Mouse (Mus musculus) 3T3-L1 (cell line): ENCODE data around the gene Rab3gap2.

Experiments
- DNase-seq: peaks from one replicate; pipeline ENCODE4 v3.0.0-alpha.2; 2015; ENCODE audit warnings: low read depth, low spot score

The Rab3gap2 gene

DNA sequence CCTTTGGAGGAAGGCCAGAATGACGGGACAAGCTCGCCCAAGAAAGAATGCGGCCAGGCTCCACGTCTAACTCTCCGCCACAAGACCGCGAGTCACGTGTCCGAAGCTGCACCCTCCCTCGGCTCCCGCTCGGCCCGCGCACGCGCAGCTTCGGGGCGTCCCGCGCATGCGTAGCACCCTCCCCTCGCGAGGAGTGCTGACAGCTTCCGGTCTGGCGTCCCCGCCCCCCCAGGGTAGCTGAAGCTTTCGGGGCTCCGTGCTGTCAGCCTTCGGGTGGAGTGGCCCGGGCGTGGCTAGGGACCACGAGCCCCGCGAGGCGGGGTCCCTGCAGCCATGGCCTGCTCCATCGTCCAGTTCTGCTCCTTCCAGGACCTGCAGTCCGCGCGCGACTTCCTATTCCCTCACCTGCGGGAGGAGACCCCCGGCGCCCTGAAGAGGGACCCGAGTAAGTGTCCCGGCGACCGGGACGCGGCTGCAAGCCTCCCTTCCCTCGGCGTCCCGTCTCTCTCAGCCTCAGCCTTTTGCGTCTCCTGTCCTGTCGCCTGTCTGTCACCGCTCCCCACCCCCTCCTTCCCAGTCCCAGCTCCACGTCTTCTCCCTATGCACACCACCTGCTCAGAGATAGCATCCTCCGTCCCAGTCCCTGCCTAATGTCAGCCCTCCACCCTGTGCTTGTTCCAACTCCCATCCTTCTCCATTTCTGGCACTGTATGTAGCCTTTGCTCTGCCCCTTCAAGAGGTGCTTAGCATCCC, at the start of gene Rab3gap2:
Gene Rab3gap2, plus strand, starts transcription at position 209 of the 753 bp plus-strand sequence.
- DNase-seq = peak; percentile 99

DNA sequence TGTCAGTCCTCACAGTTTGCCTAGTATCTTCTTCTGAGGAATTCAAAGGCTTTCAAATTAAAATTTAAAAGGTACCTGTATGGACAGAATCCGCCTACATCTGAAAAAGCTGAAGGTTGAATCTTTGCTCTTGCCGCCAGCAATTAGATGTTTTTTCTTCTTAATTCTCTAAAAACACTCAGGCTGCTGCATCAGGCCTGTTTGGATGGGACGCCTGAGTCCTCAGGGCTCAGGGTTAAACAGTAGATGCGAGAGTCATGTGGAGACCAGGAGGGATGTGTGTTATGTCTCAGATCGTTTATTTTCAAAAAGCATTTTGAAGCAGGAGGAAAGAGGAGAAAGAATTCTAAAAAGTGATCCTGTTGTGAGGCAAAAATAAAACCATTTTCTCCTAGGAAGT, 30.3 kb upstream of the Rab3gap2 start:
- DNase-seq = no peak

DNA sequence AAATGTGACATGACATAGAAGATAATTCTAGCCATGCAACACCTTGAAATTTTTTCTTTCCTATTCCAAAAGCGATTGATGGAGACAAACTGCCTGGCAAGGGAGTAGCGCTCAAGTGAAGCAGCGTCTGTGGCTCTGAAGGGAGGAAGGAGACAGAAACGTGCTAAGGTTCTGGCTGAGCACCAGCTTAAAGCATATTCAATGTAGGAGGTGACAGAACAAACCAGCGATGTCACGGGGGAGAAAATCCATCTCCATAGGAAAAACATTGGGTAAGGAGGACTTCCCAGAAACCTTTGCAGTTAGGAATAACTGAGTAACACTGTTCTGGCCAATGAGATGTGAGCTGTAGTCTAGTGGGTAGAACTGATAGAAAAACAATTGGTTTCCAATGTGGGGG, 26.1 kb upstream of the Rab3gap2 start:
- DNase-seq = no peak

DNA sequence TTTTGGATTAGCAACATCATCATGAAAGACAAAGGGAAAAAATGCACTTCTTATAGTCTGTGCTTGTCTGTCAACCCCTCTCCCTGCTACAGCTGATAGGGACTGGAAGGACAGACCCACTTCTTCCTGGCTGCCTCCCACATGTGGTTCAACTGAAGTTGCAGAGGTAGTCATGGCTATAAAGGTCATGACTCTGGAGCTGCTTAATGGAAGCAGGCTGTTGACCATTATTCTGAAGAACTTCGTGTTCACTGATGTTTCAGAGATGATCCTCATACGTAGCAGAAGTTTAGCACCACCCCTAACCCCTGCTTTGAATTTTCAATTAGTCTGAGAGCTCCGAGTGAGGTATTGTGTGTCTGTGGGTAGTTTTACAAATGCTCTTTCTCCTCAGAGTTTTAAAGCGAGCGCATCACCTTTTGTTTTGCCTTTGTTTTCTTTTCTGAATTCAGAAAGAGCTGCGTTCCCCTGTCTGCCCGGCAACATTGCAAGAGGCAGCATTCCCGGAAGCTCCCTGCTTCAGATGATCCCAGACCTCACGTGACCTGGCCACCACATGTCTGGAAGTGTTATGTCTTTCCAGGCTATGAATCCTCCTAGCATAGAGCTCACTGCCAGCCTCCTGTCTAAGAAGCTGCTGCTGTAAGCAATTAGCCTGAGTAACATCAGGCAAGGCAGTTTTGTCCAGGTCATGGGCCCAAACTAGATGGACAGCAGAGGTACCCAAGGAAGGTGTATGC, 20.2 kb upstream of the Rab3gap2 start:
- no peak for DNase-seq

DNA sequence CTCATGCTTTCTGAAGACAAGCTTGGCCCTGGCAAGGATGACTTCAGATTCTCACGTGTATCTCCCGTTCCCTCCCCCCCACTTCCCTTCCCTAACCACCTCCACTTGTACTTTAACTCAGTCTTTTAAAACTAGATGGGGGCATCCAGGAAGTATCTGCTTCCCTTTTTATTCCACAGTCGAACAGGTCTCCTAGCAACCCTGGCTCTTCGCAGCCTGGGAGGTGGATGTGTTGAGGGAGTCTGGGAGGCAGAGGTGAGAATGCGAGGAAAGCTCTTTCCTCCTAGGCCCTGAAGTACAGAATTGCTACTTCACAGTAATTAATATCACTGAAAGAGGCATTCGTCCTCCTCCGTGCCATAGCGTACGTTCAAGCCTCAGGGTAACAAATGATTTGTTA, 18.4 kb upstream of the Rab3gap2 start:
- no peak for DNase-seq

DNA sequence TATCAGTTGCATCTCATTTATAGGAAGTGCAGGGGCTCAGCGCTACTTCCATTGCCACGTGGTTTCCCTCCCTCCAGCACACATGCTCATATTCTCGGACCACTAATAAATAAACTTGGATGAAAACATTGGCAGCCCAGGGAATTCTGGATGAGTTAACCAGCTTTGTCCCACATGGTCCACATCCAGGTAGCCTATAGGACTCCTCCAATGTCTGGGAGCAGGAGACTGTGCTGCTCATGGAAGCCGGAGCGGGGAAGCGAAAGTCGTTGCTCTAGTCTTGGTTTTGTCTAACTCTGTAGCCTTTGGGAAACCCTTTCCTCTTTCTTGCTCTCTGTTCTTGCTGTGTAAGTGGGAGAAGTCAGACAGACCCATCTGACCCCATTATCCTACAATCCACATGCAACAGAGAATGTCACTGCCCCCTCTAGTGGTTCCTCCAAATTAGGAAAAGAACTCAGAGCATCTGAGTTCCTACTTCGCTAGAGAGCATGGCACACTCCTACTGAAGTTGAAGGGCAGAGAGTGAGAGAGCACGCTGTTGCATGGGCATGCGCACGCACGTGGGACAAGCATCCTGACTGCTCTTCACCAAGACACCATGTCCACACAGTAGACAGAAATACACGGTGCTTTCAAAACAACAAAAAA, 16.7 kb upstream of the Rab3gap2 start:
- DNase-seq = peak; percentile 32

DNA sequence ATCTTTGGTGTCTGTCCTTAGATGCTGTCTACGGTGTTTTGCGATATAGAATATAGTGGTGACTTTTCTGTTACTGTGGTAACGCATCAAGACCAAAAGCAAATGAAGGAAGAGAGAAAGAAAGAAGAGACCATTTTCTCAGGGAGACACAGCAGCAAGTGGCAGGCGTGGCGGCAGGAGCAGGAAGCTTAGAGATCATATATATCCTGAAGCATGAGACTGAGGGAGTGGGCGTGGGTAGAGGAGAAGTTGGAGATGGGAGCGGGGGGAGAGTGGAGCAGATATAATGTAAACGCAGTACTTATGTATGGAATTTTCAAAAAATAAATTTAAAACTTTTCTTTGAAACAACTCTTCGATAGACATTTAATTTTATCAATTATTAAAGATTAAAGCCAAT, 14.0 kb upstream of the Rab3gap2 start:
- no peak for DNase-seq

DNA sequence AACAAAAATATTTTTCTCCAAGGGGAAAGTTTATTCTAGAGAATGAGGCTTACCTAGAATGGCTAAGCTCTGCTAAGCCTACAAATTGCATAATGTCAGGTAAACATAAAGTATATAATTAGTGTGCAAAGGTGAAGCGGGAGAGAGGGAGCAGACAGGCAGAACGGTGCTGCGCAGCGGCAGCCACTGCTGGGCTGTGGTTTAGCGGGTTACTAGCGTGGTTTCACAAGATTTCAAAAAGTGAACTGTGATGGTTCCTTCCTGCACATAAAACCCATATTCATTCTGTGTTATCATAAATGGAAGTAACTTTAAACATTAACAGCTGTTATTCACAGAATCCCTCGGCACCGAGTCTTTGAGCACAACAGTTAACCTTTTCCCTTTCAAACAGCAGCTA, 11.8 kb upstream of the Rab3gap2 start:
- no peak for DNase-seq

DNA sequence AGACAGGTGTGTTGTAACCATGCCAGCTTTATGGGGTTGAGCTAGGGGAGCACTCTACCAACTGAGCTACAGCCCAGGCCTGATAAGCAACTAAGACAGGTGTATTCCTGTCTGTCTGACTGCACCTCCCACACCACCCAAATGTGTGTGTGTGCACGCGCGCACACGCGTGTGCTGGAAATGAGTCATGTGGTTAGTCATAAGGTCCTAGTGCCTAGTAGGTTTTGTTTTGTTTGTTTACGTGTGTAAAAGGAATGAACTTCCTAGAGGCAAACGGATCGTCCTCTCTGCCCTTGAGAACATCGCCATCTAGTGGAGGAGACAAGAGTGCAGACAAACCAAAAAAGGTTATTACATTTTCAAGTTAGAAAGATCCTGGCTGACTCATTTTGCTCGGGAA, 10.4 kb upstream of the Rab3gap2 start:
- peak; percentile 80 for DNase-seq

DNA sequence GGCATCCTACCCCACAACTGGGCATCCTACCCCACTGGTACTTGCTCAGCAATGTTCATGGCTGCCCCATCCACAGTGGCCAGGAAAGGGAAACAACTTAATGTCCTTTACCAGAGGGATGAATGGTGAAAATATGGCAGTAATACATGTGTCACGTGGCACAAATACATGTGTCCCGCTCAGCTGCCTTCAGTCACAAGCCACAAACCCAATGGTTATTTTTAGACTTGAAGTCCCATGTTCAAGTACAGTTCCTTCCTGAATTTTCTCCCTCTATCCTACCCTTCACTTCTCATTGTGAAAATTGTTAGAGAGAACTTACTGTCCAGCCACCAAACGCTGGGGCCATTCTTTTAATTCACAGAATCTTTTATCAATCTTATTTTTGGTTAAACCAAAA, 7.6 kb upstream of the Rab3gap2 start:
- no peak for DNase-seq

DNA sequence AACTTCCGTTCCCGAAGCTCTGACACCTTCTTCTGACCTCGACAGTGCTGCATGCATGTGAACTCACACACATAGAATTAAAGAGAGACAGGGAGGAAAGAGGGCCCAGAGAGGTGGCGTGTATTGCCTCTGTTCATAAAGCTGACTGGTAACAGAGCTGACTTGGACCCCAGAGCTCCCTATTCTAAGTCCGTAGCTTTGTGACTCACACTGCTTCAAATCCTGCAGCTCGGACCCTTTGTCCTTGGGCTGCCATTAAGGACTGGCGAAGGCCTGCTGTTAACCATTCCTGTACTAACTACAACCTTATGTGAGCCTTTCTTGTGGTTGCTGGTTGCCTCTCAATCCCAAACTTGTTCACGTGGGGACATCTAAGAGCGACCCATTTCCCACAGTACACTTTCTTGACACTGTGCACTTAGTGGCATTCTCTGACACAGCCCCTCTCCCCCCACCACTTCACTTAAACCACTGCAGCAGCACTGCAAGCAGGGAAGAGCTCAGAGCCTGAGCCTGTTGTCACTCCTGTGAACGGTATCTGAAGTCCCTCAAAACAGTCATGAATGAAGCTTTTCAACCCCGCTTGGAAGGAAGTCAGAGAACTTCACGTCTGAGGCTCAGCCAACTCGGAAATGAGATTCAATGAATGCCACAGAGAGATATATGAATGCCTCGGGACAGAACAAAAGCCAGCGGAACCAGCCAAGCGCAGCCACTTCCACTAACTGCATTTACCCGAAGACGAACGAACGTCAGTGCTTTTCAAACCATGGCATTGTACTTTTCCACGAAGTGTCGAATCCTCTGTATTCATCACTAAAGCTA, 3.1 kb upstream of the Rab3gap2 start:
- no peak for DNase-seq

DNA sequence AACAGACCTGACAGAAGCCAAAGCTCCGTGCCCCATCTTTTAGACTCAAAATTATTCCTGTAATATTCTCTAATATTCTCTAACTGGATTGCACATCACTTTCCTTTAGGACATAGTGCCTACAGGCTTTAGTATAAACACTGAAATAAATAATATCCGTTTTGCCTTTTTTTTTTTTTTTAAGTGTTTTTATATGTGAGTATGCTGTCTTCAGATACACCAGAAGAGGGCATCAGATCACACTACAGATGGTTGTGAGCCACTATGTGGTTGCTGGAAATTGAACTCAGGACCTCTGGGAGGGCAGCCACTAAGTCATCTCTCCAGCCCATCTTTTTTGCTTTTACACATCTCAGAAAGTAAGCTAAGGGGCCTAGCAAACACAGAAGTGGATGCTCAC, 1.9 kb upstream of the Rab3gap2 start:
- no peak for DNase-seq

DNA sequence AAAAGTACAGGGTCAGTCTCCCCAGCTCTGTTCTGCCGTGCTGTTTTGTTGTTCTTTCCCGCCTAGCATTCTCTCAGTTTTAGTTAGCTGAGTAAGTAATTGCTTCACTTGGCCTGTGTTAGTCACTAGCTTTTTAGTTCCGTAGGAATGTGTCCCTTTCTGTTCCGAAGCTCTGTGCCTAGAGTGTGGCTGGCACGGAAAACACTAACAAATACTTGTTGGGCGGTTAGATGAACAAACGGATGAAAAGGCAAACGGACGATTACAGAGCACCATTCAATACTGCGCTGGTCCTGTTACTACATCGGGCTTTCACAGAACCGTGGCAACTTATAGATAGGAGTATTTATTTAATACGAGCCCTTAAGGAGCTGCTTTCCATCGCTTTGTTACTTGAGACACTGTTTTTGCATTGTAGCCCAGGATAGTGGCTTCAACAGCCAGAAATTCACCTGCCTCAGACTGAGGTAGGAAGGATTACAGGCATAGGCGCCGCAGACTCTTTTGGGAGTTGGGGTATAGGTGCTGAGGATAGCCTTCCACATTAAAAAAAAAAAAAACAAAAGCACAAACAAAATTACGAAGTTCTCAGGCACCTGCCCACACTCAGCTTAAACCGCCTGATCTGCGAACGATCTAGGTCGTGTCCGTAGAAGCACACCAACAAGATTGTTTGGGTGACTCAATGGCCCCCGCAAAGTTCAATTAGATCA, 565 bp upstream of the Rab3gap2 start:
- peak; percentile 60 for DNase-seq

DNA sequence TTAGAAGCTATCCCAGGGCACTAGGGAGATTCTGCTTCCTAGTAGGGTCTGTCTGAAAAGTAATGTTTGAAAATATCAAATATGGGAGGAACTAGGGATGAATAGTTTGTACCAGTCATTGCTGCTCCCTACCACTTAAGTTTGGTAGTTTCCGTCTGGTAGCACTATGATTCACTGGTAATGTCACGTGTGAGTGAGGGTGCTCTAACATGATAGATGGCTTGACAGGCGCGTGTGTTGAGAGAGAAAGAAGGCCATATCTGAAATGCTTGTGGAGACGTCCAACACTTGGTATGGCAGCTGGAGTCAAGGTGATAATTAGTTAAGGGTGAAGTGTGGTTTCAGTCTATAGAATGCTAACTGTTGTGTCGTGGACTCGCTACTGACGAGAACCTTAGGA, 1.2 kb downstream of the Rab3gap2 start:
- peak; percentile 81 for DNase-seq

DNA sequence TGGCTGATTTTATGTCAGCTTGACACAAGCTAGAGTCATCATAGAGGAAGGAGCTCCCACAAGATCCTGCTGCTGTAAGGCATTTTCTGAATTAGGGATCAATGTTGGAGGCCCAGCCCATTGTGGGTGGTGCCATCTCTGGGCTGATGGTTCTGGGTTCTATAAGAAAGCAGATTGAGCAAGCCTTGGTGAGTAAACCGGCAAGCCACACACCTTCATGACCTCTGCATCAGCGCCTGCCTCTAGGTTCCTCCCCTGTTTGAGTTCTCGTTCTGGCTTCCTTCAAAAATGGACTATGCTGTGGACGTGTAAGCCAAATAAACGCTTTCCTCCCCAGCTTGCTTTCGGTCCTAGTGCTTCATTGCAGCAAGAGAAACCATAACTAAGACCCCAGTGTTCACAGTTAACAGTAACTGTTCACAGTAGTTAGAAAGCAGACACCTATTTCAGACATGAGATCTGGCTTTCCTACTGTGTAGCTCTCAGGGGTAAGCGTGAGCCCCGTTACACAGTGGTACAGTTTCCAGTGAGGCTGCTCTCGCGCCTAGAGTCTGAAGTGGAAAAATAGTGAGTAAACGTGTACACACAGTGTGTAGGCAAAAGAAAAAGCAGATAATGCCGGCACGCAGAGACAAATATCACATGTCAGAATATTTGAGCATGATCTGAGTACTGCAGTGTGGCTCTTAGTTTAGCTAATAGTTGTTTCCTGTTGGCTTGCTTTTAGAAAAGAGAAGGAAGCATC, 4.1 kb downstream of the Rab3gap2 start:
- no peak for DNase-seq

DNA sequence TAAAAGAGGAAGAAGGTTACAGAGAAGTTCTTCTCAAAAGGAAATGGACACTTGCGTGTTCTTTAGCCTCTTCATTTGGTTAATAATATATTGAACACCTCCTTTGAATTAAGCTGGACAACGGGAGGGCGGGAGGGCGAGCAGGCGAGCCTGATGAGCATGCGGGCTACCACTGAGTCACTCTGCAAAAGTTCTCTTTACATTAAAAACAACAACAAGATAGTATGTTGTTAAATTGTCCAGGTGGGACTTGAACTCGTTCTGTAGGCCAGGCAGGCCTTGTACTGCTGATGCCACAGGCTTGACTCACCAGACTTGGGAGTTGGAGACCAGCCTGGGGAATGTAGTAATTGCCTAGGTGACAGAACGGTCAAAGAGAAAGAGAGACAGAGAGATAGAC, 4.8 kb downstream of the Rab3gap2 start:
- peak; percentile 18 for DNase-seq

DNA sequence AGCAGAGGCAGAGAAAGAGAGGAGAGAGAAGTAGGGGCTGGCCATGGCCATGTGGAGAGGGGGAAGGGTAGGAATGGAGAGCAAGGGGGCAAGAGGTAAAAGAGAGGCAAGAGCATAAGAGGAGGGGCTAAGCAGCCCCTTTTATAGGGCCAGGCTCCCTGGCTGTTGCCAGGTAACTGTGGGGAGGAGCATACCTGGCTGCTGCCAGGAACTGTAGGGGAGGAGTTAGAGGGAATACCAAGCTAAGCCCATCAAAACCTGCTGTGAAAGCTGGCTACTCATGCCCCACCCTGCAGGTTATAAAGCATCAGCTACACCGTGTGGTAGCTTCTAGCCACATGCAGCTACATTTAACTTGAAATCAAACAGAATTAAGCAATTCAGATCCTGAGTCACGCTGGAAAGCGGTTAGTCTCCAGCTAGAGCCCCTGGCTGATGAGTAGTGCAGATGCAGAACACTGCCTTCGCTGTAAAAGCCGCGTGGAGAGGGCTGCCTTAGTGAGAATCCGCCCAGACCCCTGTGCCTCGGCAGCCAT, 5.8 kb downstream of the Rab3gap2 start:
- DNase-seq = no peak

DNA sequence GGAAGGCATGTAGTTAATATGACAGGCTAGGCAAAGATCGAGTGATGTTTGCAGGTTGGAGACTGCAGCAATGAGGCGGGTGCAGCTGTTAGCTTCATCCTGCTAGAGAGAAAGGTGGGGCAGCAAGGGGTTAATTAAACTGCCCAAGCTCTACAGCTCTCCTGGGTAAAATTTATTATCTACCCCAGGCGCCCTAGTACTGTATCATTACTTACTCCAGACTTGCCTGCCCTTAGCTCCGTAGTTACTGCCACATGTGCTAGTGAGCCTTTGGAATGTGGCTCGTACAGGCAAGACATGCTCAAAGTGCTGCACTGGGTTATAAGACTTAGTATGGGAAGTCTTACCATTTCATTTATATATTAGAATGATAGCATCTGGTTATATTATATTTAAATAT, 12.4 kb downstream of the Rab3gap2 start:
- DNase-seq = no peak

DNA sequence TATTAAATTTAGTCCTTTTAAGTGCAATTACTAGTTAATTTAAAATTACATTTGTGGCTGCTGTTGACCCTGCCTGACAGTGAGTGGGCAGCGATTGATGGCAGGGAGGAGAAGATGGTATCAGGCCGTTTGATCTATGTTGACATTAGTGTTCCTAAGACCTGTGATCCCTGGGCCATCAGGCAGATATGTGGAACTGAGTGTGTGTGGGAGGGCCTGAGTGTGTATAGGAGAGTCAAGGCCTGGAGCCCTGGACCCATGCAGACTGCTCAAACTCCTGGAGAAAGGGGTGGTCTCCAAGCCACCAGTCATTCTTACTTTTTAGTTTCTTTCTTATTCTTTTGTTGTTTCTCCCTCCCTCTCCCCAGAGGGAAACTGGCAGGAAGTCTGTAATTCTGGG, 12.8 kb downstream of the Rab3gap2 start:
- DNase-seq = no peak

DNA sequence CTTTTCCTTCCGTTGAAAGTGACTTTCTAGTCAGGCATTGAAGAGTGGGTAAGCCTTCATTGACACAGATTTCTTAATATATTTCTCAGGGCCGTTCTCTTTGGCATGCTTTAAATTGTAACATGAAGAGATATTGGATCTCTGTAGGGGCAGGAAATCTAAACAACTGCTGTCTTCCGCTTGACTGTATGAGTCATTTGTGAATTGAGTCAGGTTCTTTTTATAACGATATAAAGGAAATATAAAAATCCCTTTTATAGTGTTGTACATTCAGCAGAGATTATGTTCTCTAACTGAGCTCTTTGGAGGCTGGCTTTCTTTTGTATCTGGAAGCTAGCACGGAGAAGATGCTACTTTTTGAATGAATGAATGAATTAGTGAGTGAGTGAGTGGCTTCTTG, 14.0 kb downstream of the Rab3gap2 start:
- peak; percentile 43 for DNase-seq
